Mouse (Mus musculus) retina, embryonic 14.5 days (tissue): Measurements from ENCODE around the gene Dirc2.

Source experiments
- DNase-seq: peaks from one replicate; pipeline ENCODE4 v3.0.0-alpha.2; 2015; ENCODE audit warnings: low spot score

Dirc2 gene

DNA sequence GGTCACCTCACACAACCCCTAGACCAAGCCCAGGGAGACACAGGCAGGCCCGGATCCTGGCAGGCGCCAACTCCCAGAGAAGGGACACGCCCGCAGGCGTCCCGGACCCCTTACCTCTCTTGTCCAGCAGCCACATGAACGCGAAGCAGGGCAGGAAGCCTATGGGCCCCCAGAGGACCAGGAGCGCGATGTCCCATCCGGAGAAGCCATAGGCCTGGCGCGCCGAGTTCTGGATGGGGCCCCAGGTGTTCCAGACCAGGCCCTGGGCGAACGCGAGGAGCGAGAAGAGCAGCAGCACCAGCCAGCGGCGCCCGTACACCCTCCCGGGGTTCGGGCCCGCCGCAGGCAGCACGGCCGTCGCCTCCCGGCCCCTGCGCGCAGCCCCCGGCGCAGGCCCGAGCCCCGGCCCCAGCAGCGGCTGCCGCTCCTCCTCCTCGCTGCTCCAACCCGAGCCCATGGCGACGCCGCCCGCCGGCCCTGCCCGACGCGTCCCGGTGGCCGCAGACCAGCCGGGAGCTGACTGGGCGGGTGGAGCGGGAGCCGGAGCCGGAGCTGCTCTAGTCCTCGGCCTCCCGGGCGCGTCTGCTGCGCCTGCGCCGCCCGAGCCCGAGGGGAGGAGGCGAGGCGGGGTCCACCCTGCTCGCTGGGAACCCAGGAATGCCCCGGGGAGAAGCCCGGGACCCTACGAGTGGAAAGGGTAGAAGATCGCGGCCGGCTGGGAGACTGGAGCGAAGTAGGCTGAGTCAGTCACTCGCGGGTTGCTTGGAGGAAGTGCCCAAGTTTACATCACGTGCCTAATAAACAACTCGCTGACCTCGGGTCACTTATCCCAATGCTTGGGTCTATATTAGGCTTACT is at the start of gene Dirc2:
Gene Dirc2, minus strand, starts transcription at position 572 of the 858 bp plus-strand sequence.
- DNase-seq = peak; percentile 80

DNA sequence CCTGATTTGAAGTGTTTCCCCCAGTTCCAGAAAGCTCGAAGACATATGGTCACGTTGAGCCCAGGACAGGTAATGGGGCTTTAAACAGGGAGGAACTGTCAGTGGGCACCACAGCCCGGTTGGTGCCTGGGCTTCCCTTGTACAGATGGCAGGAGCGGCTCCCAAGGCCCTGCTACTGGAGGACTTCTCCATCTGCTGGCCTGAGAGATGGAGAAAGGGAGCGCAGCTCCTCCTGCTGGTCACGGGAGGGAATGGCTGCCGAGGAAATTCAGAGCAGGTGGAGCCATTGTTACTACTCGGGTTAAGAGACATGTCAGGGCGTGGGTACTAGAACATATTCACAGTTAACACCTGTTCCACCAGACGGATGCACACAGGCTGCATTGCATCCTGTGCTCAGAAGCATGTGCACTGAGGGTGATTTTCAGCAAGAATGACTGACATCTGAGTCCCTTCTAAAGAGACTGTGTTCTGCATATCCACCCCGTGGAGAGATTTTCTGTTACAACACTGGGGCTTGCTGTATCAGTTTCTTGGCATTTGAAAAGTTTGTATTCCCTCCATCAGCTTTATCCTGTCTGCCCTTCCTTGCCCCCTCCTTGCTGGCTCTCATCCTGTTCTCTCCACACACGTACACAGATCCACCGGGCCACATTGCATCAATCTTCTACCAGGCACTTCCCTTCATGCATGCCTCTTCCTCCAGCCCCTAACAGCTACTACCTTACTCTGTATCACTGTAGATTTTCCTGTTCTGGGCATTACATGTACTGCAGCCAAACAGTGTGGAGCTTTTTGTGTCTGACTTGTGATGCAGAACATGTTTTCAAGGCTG is 48.3 kb upstream of the Dirc2 start:
- peak; percentile 88 for DNase-seq

DNA sequence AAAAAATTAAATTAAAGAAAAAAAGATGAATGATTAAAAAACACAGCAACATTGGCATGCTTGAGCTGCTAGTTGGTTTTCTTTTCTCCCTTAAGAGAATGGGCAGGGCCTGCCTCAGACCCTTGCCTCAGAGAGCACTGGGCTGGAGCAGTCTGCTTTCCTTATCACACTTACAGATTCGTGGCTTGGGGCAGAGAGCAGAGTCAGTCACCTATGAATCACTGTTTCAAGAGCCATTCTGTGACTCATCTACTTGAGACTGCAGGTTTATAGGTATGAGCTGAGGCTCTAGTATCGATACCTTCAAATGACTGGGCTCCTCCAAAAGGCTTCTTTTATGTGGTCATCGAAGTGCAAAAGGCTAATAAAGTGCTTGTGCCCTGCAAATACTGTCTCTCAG is 44.0 kb upstream of the Dirc2 start:
- no peak for DNase-seq

DNA sequence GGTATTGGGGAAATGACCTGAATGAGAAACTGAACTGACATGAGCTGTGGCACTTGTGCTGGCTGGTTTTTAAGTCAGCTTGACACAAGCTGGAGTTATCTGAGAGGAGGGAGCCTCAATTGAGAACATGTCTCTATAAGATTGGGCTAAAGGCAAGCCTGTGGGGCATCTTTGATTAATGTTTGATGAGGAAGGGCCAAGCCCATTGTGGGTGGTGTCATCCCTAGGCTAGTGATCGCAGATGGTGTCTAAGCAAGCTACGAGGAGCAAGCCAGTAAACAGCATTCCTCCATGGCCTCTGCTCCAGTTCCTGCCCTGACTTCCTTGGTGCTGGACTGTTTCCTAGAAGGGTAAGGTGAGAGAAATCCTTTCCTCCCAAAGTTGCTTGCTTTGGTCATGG is 39.7 kb upstream of the Dirc2 start:
- no peak for DNase-seq

DNA sequence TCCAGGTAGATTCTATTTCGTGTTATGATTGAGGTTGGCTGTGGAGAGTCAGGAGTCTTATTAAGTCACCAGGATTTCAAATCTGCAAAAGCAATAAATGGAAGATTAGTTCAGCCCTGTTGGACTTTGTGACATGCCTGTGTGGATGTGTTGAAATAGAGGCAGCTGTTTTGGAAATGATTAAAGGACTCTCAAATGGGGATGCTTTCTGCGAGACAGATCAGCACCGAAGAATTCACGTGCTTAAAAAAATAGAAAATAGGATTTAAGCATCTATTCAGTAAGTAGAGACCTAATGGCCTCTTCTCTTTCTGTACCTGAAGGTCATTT is 38.5 kb upstream of the Dirc2 start:
- no peak for DNase-seq

DNA sequence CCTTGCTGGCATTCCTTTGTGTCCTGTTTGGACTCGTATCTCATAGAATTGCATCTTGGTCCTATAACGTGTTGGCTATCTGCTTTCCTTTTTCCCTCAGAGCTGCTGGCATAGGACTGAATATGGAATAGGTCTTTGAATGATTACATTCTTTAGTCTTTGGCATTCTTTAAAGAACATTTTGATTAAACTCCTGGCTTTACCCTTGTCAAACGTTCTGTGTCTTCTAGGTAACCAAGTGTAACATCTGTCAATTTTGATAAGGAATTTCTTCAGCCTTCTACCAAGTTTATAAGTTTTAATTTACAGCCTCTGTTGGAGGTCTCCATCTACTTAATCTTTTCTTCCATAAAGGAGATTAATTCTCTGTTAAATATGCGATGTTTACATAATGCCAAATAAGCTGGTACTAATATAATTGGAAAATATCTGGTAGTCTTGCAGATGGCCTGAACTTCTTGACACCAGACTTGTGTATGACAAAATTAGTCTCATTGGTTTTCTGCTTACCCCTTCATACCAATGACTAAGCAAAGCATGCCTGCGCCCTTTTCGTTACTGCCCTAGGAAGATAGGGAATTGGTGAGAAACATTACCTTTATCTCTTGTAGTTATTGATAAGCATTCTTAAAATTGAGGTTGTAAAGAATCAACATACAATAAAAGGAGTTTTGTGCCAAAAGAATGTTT is 38.0 kb upstream of the Dirc2 start:
- DNase-seq = no peak

DNA sequence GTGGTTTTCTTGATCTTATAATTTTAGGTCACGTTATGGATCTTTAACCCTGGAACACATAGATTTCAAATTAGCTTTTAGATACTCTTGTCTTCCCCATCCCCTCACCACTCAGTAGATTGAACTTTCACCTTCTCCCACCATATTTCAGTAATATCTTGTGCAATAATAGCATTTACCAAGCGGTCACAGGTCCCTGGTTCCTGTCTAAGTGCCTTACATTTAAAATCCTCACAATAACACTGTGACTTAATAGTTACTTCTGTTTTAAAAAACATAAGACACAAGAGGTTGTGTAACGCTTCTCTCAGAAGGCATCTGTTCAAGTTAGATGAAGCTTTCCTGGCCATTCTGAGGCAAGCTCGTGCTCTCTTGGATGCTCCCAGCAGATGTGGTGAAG is 34.6 kb upstream of the Dirc2 start:
- no peak for DNase-seq

DNA sequence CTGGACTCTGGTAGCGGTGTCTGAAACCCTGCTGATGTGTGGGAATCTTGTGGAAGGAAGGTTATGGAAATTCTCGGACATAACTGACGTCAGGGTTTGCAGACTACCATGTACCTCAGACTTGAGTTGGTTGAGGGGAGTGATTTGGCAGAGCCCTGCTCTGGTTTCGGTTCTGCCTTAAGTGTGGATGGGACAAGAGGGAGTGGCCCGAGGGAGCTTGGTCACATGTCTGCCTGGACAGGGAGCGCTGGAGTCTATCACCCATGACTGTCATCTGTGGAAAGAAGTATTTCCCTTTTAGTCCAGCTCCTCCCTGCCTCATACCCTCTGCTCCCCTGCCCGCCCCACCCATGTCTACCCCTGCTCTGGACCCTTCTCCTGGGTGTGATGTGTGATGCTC is 33.0 kb upstream of the Dirc2 start:
- DNase-seq = no peak

DNA sequence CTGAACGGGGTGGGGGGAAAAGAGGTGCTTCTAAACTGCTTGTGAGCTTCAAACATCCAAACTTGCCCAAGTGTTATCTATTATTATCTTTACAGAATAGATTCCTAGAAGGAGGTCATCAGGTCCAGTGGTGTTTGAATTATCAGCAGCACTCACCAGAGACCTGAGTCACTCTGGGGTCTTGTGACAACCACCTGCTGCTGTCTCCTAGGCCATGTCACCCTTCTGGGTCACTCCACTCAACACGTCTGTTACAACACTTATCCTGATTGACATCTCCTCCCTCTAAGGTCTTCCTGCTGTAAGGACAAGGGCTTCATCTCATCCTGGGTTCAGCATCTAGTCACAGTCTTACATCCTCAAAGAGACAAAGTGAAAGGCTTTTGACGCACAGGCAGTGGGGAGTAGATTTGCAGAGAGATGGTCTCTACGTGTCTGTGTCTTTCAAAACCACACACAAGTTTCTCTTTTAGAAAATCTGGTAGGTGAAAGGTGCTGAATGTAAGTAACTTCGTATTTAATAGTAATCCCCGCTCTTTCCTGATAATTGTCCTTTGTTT is 22.9 kb upstream of the Dirc2 start:
- DNase-seq = no peak

DNA sequence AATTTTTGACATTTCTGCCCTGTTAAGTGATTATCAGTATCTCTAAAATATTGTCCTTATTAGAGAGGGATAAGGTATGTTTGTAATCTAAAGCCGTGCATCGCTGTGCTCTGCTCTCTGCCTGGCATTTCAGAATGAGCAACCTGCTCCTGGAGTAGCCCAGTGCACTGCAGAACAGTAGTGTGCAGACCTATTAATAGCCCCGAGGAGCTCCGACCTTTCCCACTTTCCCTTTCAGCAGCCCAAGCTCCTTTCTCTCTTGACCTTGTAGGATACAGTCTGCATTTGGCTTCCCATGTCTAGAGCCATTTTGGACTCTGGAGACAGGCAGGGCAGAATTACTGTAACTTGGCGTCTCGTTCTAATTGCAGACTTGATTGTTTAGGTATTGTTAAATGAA is 19.2 kb upstream of the Dirc2 start:
- no peak for DNase-seq

DNA sequence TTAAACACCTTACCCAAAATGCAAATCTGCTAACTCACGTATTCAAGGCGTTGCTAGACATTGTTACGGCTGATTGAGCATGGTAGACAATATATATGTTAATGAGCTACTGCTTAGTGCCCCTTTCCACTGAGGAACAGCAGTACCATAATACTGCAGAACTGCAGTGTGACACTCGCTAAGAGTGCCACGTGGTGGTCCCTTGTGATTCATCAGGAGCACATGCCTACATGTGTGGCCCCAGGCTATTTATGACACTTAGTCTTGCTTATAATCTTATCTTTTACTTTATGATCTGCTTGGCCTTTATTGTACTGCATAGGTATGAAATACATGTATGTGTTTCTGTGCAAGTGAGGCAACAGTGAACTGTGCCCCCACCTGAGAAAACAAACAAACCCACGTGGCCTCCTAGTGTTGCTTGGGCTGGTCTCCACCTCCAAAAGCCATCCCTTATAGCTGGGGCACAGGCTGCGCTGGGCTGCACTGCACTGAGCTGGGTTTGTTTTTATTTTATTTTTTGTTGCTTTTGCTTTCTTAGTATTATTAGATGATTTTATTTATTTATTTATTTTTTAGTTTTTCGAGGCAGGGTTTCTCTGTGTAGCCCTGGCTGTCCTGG is 18.5 kb upstream of the Dirc2 start:
- no peak for DNase-seq

DNA sequence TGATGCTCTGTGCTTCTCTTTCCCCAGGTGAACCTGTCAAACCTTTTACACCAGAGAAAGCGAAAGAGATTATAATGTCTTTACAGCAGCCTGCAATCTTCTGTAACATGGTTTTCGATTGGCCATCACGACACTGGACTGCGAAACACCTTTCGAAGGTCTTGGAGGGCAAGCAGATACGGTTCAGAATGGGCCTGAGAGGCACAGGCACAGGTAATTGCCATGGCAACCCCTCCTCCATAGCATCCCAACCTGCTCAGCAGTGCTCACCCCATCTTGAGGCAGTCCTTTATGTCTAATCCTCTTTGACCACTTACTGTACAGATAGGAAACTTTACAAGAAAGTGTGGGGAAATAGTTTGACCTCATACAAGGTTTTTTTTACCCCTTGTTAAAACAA is 18.0 kb upstream of the Dirc2 start:
- no peak for DNase-seq

DNA sequence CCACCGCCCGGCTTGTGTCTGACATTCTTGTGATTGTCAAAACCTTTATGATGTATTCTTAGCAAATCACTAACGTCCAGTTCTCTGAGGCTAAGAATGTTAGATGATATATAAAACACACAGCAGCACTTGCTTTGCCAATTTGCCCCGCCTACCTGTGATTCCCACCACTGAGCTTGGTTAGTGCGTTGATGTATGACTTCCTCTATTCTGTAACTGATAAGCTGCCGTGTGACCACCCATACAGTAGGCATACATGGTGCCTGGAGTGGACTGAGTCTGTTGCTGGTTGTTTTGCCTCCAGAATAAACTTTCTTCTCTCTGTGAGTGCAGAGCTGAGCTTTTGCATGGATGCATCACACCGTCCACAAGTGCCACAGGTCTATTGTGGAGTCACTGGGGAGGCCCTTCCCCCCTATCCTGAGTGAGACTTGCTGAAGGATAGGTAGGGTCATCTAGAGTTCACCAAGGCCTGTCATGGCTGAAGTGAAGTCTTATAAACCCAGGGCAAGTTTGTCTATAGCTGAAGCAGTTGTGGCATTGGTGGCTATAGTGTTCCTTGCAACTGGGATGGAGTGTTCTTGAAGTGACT is 15.1 kb upstream of the Dirc2 start:
- DNase-seq = no peak

DNA sequence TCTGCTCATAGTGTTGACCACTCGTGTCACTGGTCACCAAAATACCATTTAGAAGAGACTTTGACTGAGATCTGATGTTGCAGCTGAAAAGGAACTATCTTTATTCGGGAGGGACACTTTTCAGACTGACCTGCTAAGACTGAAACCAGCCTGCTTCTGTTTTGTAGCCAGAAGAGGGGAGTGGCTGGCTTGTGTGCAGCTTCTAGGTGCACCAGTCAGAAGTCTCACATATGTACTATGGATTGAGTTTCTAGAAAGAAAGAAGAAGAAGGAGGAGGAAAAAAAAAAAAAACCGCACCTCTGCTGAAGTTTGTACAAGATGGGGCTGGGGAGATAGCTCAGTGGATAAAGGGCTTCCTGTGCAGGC is 14.0 kb upstream of the Dirc2 start:
- no peak for DNase-seq

DNA sequence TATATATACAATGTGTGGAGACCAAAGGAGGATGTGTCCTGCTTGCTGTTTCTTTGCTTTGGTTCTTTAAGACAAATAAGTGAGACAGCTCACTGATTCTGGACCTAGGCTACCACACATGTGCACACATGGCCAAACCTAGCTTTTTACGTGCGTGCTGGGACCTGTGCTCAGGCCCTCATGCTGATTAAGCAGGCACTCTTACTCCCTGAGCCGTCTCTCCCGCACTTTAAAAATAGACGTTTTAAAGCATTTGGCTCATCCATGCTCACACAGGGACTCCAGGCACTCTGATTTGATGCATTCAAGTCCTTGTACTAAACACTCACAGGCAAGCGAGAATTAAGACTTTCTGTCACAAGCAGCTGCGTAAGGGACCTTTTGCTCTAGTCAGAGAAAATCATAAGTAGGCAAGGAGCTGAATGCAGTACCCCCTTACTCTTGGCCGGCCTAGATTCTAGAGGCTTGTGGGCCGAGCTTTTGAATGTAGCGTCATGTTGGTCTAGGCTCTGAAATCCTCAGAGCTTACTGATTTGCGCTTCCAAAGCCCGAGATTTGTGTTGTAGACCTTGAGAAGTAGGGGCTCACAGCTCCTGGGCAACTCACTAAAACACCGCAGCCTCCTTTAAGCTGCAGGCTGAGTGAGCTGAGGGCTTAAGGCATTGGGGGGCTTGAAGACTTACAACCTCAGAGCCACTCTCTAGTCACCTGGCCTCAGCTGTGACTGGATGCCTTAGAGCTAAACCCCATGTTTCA is 13.5 kb upstream of the Dirc2 start:
- DNase-seq = no peak

DNA sequence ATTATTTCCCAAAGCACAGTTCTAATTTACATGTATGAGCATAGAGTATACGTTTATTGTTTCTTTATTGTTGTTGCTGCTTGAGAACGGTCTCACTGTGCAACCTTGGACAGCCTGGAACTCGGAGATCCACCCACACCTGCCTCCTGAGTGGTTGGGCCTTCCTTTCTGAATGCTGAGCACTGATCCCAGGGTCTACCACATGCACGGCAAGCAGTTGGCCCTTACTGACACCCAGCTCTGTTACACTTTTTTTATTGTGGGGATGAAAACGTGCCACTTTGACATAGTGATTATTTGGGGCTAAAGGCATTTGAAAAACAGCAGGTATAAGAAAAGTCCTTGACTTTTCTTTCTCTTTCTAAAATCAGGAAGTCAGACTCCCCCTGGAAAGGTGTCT is 12.5 kb upstream of the Dirc2 start:
- no peak for DNase-seq

DNA sequence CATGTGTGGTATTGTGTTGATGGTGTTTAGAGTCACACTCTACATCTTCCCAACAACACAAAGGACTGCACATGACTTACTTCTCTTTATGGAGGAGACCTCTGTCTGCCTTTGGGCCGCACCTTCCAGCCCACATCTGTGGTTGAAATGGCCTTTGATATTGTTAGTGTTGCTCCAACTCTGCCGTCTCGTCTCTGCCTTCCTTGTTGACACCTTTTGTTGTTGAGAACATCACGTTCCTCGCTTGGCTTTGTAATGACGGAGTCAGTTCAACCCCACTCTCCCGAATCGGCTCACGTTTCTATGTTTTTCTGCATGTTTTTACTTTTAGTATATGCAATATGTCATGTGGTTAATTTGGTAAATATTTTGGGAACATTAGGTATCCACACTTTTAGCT is 11.9 kb upstream of the Dirc2 start:
- no peak for DNase-seq

DNA sequence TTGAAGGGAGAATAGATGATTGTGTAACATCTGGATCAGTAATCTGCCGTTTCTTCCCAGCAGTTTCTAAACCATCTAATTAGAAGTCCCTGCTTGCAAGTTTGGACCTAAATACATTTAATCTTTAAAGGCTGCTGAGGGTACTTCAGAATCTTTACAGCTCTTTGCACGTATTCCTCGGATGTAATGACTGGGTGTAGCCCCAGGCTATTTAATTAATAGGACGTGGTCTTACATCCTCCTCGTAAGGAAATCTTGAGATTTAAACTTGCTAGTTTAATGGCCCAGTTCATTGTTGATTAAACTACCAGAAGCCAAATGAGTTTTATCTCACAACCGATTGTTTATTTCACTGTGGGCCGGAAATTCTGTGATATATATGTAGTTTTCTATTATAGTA is 10.5 kb upstream of the Dirc2 start:
- DNase-seq = no peak

DNA sequence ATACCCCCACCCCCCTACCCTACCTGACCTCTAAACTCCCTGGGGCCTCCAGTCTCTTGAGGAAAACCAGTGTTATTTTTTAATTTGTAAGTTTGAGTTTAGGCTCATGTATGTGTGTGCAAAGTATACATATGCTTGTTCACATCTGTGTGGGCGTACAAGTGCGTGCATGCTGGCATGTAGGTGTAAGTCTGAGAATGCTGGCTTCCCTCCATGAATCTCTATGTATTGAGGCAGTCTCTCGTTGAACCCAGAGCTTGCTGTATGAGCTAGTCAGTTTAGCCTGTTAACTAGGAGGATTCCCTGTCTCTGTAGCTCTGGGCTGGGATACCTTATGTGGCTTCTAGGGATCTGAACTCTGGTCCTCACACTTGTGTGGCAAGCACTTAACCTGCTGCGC is 8.6 kb upstream of the Dirc2 start:
- no peak for DNase-seq

DNA sequence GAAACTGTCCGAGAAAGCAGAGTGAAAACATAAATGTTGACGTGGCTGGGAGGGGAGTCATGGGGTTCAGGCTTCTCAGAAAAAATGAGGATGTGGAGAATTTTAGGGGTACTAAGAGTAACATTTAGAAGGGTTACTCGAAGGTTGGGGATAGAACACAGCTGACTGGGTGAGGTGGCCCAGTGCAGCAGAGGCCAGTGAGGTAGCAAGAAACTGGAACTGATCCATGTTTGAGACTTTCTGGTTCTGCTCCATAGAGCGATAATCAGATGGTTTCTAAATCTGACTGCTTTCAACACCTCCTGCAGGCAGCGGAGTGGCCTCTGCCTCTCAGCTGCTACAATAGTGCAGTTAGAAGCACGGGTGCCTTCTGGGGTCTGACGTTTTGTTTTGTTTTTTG is 7.6 kb upstream of the Dirc2 start:
- no peak for DNase-seq

DNA sequence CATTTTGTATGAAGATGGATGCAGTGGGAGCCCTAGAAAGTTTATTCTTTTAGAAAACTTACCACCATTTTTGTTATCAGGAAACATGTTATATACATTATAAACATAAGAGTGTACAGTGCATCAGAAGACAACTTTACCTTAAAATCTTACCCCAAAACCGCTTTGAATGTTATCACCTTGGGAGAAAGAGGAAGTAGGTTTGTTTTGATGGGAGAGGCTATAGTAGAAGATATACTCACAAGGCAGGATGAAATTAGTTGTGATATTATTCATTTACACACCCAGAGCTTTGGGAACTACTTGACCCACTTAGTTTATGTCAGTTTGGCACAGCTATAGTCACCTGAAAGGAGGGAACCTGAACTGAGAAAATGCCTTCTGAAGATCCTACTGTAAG is 6.7 kb upstream of the Dirc2 start:
- no peak for DNase-seq
